Mouse (Mus musculus): ENCODE measurements around the gene Stk40.

- TF ChIP-seq POLR2A (IDR thresholded peaks at IDR 0.05; ENCODE audit: insufficient read depth, low read length) (no peak), EP300 (IDR thresholded peaks at IDR 0.05; ENCODE audit: insufficient read depth, low read depth, low read length) (no peak)
These were observed 12.2 kb downstream of the Stk40 start for GRCm38 (mm10) chr4:126115871-126116521.

Data from ES-Bruce4 (cell line).